Mouse (Mus musculus) megakaryocyte, adult 5-6 weeks (primary cell): Measurements from ENCODE around the gene Sfxn3. TPM values are rescaled to one million over a fixed set of nuclear protein-coding genes. Genes with fewer than 3 reads are reported as not detected.

ENCODE experiments used
- ATAC-seq: 2 replicates; pipeline ENCODE4 v1.8.0; 2016; ENCODE audit warnings: mild to moderate bottlenecking, inconsistent platforms; ENCODE audit not compliant: poor library complexity, severe bottlenecking
- total RNA-seq, 2 experiments: library from RNA; stranded (forward) in 1 of 2; stranded (reverse) in 1 of 2; fragments of 153-499, 151-499 nt in 1 of 2; fragments of 221-1000, 200-1000 nt in 1 of 2; gene quantifications; 2 replicates each; pipeline versions ENCODE4 v1.2.3 to v1.2.4; 2015 to 2017

Sfxn3 gene
- total RNA-seq (2015) (36.9 and 40.7 TPM in 2 replicates), total RNA-seq (2017) (9.4 and 10.0 TPM in 2 replicates)

GRCm38 (mm10) chr19:45047417-45047934 is at the start of gene Sfxn3:
Gene Sfxn3, plus strand, starts transcription at chr19:45047503.
- peak; percentile 88 for ATAC-seq

GRCm38 (mm10) chr19:44997786-44998185 is 49.5 kb upstream of the Sfxn3 start:
- ATAC-seq: no peak

- ATAC-seq: no peak
These were observed 47.7 kb upstream of the Sfxn3 start for GRCm38 (mm10) chr19:44999647-45000046.

DNA sequence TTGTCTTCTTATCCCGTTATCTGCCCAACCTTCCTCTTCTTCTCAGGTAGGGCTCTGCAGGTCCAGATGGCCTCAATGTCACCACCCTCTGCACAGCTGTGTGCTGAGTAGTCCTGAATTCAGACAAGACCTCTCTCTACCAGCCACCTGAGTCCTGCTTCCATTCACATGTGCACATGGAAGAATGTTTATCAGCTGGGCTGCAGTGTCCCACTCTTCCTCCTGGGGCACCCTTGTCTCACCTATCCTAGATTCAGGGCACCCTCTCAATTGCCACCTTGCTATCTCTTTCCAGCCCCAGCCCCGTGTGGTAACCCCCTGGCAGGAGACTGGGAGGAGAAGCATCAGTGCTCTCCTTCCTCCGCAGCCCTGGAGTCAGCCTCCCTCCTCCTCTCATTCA is 45.0 kb upstream of the Sfxn3 start:
- no peak for ATAC-seq

DNA sequence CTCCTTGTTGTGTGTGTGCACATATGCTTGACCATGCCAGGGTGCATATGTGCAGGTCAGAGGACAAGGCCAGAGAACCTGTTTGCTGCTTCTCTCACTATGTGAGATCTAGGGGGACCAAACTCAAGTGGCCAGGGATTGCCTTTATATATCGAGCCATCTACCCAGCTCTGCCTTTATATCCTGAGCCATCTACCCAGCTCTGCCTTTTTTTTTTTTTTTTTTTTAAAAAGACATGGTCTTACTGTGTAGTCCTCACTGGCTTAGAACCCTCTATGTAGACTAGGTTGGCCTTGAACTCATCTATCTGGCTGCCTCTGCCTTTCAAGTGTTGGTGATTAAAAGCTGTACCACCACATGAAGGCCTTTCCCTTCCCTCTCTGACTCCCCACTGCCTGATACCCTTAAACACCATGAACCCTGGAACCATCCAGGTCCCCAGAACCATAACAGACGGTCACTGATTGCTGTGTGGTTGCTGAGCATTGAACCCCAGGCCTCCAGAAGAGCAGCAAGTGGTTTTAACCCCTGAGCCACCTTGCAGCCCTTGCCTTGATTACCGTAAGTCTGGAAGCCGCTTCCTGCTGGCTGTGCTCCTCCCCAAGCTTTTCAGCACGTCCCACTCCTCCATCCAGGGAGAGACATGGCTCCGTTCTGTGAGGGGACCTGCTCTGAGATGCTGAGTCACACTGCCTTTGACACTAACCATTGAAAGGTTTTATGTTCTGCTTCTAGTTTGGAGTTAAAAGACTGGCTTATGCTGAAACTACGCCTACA is 43.4 kb upstream of the Sfxn3 start:
- ATAC-seq: no peak

DNA sequence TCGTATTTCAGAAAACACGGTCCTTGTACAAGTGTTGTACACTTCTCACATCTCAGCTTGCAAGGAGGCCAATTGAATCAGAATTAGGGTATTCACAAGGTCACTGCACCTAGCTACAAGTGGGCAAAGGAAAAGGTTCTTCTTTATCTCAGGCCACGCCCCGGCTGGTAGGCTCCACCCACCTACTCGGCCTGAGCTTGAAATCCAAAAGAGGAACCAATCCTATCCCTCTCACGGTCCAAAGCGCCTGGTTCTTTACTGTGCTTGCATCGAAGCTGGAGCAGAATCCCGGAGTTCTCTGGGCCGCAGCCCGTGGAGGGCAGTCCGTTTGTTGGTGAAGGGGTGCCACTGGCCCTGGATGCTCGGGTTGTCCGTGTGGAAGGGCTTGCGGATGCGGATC is 41.9 kb upstream of the Sfxn3 start, which contains the start of gene Twnk:
Twnk (plus strand) TSS at position 220 of the 400 bp plus-strand sequence.
- ATAC-seq: peak; percentile 76

- ATAC-seq: peak; percentile 93
These were observed 41.2 kb upstream of the Sfxn3 start, which contains the start of gene Mrpl43 for GRCm38 (mm10) chr19:45005957-45006712. Gene Mrpl43, minus strand, starts transcription at chr19:45006442.

DNA sequence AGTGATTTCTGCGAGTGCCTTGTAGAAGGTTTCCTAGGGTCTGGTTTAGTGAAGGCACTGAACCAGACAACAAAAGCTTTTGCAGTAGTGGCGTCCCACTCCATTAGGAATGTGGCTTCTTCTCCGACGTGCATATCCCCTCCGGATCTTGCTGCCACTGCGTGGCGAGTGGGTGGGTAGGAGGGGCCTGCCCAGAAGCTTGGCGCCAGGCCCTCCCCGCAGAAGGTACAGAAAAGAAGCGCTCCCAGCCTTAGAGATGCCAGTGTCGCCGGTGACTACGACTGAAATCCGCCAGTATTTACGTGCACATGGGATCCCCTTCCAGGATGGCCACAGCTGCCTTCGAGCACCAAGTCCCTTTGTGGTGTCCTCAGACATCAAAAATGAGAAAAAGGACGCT is 40.3 kb upstream of the Sfxn3 start:
- no peak for ATAC-seq

DNA sequence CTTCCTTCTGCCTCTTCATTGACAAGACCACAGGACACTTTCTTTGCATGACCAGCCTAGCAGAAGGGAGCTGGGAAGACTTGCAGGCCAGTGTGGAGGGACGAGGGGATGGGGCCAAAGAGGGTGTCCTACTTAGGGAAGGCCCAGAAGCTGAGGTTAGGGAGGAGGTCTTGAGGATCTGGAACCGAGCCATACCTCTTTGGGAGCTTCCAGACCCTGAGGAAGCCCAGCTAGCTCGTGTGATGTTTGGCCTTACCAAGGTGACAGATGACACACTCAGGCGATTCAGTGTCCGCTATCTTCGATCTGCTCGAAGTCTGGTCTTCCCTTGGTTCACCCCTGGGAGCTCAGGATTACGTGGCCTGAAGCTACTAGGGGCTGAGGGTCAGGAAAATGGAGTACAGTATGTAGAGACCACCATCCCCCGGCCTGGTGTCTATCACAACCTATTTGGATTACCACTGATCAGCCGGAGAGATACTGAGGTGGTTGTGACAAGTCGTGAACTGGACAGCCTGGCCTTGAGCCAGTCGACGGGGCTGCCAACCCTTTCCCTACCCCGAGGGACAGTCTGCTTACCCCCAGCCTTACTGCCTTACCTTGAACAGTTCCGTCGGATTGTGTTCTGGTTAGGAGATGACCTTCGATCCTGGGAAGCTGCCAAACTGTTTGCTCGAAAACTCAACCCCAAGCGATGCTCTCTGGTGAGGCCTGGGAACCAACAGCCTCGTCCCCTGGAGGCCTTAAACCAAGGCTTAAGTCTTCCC is 39.7 kb upstream of the Sfxn3 start:
- no peak for ATAC-seq

GRCm38 (mm10) chr19:45010646-45011045 is 36.7 kb upstream of the Sfxn3 start:
- no peak for ATAC-seq

DNA sequence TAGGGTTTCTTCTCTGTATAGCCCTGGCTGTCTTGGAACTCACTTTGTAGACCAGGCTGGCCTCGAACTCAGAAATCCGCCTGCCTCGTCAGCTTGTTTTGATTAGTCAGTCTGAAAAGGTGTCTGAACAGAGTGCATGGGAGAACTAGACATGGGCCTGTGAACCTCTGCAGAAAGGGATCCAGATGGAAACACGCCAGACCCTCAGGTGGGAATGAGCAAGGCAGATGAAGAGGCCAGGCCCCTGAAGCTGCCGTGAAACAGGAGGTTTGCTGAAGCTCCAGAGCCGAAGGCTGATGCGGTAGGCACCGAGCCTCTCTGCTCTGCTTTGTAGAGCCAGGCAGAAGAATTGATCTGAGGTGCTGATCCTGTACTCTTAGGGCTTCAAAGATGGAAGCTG is 35.1 kb upstream of the Sfxn3 start:
- no peak for ATAC-seq

- no peak for ATAC-seq
These were observed 34.7 kb upstream of the Sfxn3 start for GRCm38 (mm10) chr19:45012636-45013035.

GRCm38 (mm10) chr19:45013581-45014225 is 33.6 kb upstream of the Sfxn3 start:
- ATAC-seq: no peak

- ATAC-seq: no peak
These were observed 32.9 kb upstream of the Sfxn3 start, which contains the start of gene Lzts2 for GRCm38 (mm10) chr19:45014335-45014971. Gene Lzts2, plus strand, starts transcription at chr19:45014414.

GRCm38 (mm10) chr19:45014981-45015402 is 32.3 kb upstream of the Sfxn3 start:
- ATAC-seq: peak; percentile 16; the same call in 1 of the 2 replicates

DNA sequence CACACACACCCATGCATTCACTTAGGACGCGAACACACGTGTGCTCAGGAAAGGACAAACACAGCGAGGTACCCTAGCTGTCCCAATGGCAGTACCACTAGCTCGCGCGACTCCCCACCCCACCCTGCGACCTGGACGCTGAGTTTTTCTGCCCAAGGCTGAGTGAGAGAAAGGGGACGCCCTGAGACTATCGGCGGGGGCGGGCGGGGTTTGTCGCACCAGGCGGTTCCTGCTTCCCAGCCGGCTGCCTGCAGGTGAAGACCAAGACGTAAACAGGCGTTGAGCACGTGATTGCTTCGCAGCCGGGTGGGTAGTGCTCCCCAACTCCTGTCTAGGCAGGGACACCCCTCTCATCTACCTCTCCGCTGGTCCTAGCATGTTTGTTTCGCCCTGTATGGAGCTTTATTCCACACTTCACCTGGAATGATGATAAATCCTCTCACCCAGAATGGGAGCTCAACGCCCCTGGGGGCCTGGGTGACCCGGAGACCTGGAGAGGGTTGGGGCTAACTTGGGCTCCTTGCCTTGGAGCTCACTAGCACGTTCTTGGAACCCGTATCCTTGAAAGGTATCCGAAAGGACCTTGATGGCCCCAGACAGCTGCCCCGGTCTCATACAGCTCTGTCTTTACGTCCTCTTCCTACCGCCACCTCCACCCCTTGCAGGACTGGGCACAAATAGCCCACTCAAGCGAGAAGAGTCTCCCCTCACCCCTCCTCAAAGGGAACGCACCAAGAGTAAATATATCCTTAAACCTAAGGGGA is 31.6 kb upstream of the Sfxn3 start:
- ATAC-seq: peak; percentile 60

- ATAC-seq: no peak
These were observed 30.7 kb upstream of the Sfxn3 start for GRCm38 (mm10) chr19:45016341-45017215.

DNA sequence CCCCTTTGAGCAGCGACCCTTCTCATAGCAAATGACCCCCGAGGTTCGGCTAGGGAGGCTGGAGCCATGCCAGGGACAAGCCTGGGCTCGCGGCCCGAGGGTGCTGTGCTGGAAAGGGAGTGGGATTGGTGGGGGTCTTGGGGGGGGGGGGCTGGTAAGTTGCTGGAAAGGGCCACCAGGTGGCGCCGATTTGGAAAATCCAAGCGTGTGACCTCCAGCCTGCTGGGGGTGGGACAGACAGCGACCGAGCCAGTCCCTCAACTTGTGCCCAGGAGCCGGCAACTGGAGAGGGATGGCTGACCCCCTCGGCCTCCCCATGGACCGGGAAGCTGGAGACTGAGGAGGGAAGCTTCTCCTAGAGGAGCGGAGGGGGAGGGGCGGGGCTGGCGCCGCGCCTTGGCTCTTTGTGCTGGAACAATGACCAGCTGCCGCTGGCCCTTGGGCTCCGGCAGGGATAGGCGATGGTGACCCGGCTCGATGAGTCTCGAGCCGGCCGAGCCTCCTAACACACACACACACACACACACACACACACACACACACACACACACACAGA is 30.0 kb upstream of the Sfxn3 start:
- no peak for ATAC-seq
